Mouse (Mus musculus) heart, postnatal 25 days (tissue): Measurements from ENCODE around the gene Arhgap32. TPM values are rescaled to one million over a fixed set of nuclear protein-coding genes. Genes with fewer than 3 reads are reported as not detected.

ENCODE experiments used
- DNase-seq: peaks from one replicate; pipeline ENCODE4 v3.0.0; 2022; ENCODE audit warnings: low spot score
- intact Hi-C: fragments of 180-260 bp; cut with DNase I; formaldehyde crosslinking; loops from one replicate; pipeline ENCODE4 v1.15.1; 2025
- microRNA-seq: library from miRNA; unstranded; fragments of <30 nt; microRNA quantifications from one replicate; pipeline ENCODE4 v1.2.0, GENCODE M21; 2022
- total RNA-seq, 2 experiments: library from RNA; stranded (reverse); gene quantifications; 2 replicates each; pipeline ENCODE4 v1.2.3; 2021

Arhgap32 gene
- total RNA-seq, 2 experiments from 2014 or later, result 20.3 to 21.7 TPM

- intact Hi-C loops, result loop anchor here (2.0 kb wide), 1 partner anchor 25 kb away; no protein-coding TSS in a partner anchor
- no peak for DNase-seq
Observed at GRCm38 (mm10) chr9:32315999-32316398, 200.1 kb downstream of the Arhgap32 start.

Small RNAs within 50 kb of the gene (microRNA-seq; reads per million reads assigned to microRNA genes)
- not detected for gene Gm44453

Other genes with a start within 250 kb of the Arhgap32 start
- gene Barx2, start 202.7 kb upstream of the Arhgap32 start, total RNA-seq, result under 1 TPM; 0.14 to 0.16 TPM
- gene Kcnj5, start 228.2 kb downstream of the Arhgap32 start, total RNA-seq, result 10 to 100 TPM; 50.8 to 56.0 TPM